Mouse (Mus musculus): ENCODE results near the gene Arhgdia.
A peak's percentile ranks its signal among the peaks of the same experiment; 100 is the strongest.
"Not testable (repeated sequence)": the region's sequence is repeated elsewhere in the genome, so short reads cannot be mapped to it uniquely, and the experiment has no call there.

The Arhgdia gene

GRCm38 (mm10) chr11:120613481-120613972 lies 32.1 kb upstream of the Arhgdia start:
- no peak for DNase-seq (ENCODE audit: low spot score)

GRCm38 (mm10) chr11:120612763-120613162 lies 31.3 kb upstream of the Arhgdia start:
- DNase-seq (ENCODE audit: low spot score): peak; percentile 85

GRCm38 (mm10) chr11:120610477-120611046 lies 29.1 kb upstream of the Arhgdia start:
- no peak for DNase-seq (ENCODE audit: low spot score)

GRCm38 (mm10) chr11:120609250-120609649 lies 27.8 kb upstream of the Arhgdia start:
- peak; percentile 21 for DNase-seq (ENCODE audit: low spot score)

GRCm38 (mm10) chr11:120608241-120609034 lies 27.0 kb upstream of the Arhgdia start, which contains the start of gene Npb:
Gene Npb, plus strand, starts transcription at chr11:120608477.
- DNase-seq (ENCODE audit: low spot score): peak; percentile 21

- DNase-seq (ENCODE audit: low spot score): no peak
Measured at GRCm38 (mm10) chr11:120606764-120607163, 25.3 kb upstream of the Arhgdia start.

- DNase-seq (ENCODE audit: low spot score): no peak
Measured at GRCm38 (mm10) chr11:120605667-120606066, 24.2 kb upstream of the Arhgdia start.

GRCm38 (mm10) chr11:120603545-120603944 lies 22.1 kb upstream of the Arhgdia start:
- DNase-seq (ENCODE audit: low spot score): no peak

- no peak for DNase-seq (ENCODE audit: low spot score)
Measured at GRCm38 (mm10) chr11:120600716-120601115, 19.3 kb upstream of the Arhgdia start.

- DNase-seq (ENCODE audit: low spot score): no peak
Measured at GRCm38 (mm10) chr11:120598990-120599549, 17.6 kb upstream of the Arhgdia start.

- peak; percentile 98 for DNase-seq (ENCODE audit: low spot score)
Measured at GRCm38 (mm10) chr11:120598283-120598989, 17.0 kb upstream of the Arhgdia start, which contains the start of the genes Alyref and Anapc11. Gene Alyref, minus strand, starts transcription at chr11:120598365. Gene Anapc11, plus strand, starts transcription at chr11:120598421.

- no peak for DNase-seq (ENCODE audit: low spot score)
Measured at GRCm38 (mm10) chr11:120597240-120598235, 16.1 kb upstream of the Arhgdia start.

- DNase-seq (ENCODE audit: low spot score): no peak
Measured at GRCm38 (mm10) chr11:120588531-120588930, 7.1 kb upstream of the Arhgdia start.

- no peak for DNase-seq (ENCODE audit: low spot score)
Measured at GRCm38 (mm10) chr11:120583937-120584336, 2.5 kb upstream of the Arhgdia start.

GRCm38 (mm10) chr11:120582982-120583293 lies 1.5 kb upstream of the Arhgdia start:
- DNase-seq (ENCODE audit: low spot score): not testable (repeated sequence)

GRCm38 (mm10) chr11:120582268-120582981 lies 1.0 kb upstream of the Arhgdia start:
- DNase-seq (ENCODE audit: low spot score): peak; percentile 43

- peak; percentile 40 for DNase-seq (ENCODE audit: low spot score)
Measured at GRCm38 (mm10) chr11:120580871-120581331, 523 bp downstream of the Arhgdia start.

GRCm38 (mm10) chr11:120580190-120580589 lies 1.2 kb downstream of the Arhgdia start:
- no peak for DNase-seq (ENCODE audit: low spot score)

- peak; percentile 78 for DNase-seq (ENCODE audit: low spot score)
Measured at GRCm38 (mm10) chr11:120579316-120580107, 1.9 kb downstream of the Arhgdia start.
